Mouse (Mus musculus): ENCODE measurements at regions not wholly inside any gene's neighbourhood (a gene's known extent, or its start where the extent isn't known, plus 50 kb on each side); places are given as distances from the start of the nearest gene placed in this dataset.

DNA sequence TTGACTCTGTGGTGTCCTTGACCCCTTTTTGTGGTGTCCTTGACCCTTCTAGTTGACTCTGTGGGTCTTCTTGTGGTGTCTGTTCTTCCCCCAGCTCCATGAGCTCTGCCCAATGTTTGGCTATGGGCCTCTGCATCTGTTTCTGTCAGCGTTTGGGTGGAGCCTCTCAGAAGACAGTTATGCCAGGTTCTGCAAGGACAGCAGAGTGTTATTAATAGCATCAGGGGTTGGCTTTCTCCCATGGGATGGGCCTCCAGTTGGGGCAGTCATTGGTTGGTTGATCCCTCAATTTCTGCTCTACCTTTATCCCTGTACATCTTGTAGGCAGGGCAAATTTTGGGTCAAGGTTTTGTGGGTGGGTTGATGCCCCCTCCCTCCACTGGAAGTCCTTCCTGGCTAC lies 138.8 kb downstream of the Tex29 start:
- DNase-seq (ENCODE audit: low spot score in 2 of 2) = no peak

DNA sequence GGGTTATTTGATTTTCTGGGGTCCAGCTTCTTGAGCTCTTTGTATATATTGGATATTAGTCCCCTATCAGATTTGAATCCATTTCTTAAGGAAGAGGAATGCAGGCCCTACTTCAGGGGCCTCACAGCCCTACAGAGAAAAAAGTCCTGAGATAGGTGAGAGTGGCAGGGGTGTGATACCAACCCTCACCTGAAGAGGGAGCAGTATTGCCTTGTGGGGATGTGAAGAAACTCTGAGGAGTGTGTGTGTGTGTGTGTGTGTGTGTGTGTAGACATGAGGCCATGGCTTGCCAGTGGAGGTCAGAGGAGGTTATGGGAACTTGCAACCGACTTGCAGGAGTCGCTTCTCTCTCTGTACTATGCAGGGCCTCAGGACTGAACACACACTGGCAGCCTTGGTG lies 141.2 kb downstream of the Tex29 start:
- no peak for DNase-seq (ENCODE audit: low spot score in 2 of 2)

GRCm38 (mm10) chr8:11990024-11990423 lies 149.8 kb downstream of the Tex29 start:
- no peak for DNase-seq (ENCODE audit: low spot score in 2 of 2)

GRCm38 (mm10) chr8:11999736-12000458 lies 159.6 kb downstream of the Tex29 start:
- DNase-seq (ENCODE audit: low spot score in 2 of 2) = no peak

GRCm38 (mm10) chr8:12000459-12000789 lies 160.2 kb downstream of the Tex29 start:
- DNase-seq (ENCODE audit: low spot score in 2 of 2) = no peak

DNA sequence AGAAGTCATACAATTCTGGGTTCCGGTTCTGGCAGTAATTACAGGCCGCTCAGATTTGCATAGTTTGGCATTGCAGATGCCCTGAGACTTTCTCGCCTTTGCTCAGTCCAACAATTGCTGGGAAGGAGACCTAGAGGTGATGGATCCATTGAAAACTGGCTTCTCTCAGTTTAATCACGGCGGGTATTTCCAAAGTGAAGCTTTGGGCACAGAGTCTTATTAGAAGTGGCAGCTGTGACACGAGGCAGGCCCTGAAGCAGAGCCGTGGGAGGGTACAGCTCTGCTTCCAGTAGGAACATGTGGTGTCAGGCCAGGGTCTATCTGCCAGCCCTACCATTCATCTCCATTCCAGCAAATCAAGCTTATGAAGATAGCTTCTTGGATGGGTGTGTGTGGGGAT lies 164.0 kb downstream of the Tex29 start:
- no peak for DNase-seq (ENCODE audit: low spot score in 2 of 2)

DNA sequence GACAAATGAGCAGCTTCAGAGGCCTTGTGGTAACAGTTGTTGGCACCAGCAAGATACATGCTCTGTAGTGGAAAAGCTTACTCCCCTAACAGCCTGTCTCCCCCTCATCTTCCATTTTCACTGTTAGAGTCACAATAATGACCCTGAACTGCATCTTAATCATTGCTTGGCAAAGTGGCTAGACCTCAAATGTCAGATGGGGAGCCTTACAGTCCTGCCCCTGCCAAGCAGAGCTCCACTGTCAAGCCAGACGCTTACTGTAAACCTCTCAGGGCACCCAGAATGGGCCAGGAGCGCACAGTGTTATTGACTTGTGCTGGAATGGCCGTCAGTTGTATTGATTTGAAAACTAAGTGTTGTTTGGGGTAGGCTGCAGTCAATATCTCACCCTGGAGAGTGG lies 172.5 kb downstream of the Tex29 start:
- DNase-seq (ENCODE audit: low spot score in 2 of 2) = no peak

- no peak for DNase-seq (ENCODE audit: low spot score in 2 of 2)
Measured at GRCm38 (mm10) chr8:12017750-12018149, 177.5 kb downstream of the Tex29 start.

DNA sequence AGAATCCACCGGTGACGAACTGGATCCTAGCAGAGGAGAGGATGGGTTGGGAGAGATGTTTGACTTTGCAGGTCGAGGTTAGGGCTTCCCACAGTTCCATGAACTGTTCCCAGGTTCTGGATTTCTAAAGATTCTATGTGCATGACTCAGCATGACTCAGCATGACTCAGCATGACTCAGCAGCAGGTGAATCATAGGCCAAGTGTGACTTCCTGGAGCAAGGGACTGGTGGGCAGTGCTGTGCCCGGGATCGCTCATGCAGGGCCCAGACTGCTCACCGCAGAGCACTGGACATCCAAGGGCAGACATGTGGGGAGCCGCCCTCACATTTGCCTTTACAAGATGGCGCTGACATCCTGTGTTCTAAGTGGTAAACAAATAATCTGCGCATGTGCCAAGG lies 179.0 kb downstream of the Tex29 start:
- no peak for DNase-seq (ENCODE audit: low spot score in 2 of 2)

GRCm38 (mm10) chr8:12023669-12024390 lies 183.6 kb downstream of the Tex29 start:
- DNase-seq (ENCODE audit: low spot score in 2 of 2) = no peak

GRCm38 (mm10) chr8:12030363-12031116 lies 190.3 kb downstream of the Tex29 start:
- DNase-seq (ENCODE audit: low spot score in 2 of 2) = no peak

DNA sequence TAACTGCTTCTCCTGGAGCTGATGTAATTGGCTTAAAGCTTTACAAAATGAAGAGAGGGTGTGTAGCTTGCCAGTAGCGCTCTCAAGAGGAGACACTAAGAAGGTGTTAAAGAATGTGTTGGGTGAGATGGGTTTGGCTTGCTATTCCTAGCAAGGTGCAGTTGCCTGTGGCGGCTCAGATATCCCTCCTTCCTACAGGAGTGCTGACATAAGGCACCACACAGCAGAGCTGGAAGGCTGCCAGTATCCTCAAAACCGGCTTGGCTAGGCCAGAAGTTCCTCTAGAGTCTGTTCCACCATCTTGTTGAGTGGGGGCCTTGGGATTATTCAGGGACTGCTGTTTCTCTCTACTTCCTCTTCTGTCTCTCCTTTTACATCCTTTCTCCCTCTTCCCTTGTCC lies 191.5 kb downstream of the Tex29 start:
- DNase-seq (ENCODE audit: low spot score in 2 of 2) = no peak

DNA sequence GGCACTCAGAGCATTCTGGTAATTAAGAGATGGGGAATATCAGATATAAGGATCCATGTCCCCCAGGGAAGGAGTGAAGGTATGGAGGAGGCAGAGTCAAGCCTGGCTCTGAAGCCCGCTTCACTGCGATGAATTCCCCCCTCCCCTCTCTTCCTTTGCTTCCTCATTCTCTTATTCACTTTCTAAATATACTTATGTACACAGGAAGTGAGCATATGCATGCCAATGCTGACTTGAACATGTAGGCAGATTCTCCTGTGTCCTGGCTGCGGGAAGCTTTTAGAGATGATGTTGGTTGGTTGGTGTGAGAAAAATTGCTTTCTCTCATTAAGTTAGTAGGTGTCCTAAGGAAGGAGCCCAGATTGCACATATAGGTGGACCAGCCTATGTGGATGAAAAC lies 192.1 kb downstream of the Tex29 start:
- no peak for DNase-seq (ENCODE audit: low spot score in 2 of 2)

DNA sequence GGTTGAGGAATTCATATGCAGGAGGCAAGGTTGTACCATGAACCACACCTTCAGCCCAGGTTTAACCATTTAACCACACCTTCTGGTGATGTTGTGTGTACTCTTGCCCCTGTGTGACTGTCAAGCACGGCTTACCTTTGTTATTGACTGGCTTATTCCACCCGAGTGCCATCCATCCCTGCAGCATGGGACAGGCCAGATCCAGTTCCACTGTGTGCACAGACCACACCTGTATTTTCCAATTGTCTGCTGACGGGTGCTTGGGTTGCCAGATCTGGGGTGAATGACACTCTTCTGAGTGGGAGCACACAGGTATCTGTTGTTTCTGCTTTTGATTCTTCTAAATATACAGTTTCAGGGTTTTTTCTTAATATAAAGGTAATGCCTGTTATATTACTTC lies 196.1 kb downstream of the Tex29 start:
- no peak for DNase-seq (ENCODE audit: low spot score in 2 of 2)

- no peak for DNase-seq (ENCODE audit: low spot score in 2 of 2)
Measured at GRCm38 (mm10) chr8:12040924-12041323, 200.7 kb downstream of the Tex29 start.

DNA sequence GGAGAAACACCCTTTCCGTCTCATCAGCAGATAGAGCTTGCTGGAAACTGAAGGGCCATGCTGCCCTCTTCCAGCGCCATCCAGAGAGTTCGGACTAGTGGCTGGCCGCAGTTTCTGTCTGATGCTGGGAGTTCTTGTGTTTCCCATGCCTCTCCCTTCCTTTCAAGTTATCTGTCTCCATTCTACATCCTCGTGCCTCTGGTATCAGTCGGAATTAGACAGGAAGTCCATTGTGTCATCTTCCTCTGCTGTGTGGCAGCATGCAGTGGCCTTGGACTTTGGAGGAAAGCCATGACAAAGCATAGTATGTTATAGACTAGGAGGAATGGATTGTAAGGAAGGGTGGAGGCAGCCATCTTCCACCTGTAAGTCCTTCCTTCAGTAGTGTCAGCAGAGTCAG lies 201.4 kb downstream of the Tex29 start:
- no peak for DNase-seq (ENCODE audit: low spot score in 2 of 2)

GRCm38 (mm10) chr8:12050841-12051240 lies 210.6 kb downstream of the Tex29 start:
- DNase-seq (ENCODE audit: low spot score in 2 of 2) = no peak

GRCm38 (mm10) chr8:12051357-12051756 lies 211.1 kb downstream of the Tex29 start:
- DNase-seq (ENCODE audit: low spot score in 2 of 2) = no peak

DNA sequence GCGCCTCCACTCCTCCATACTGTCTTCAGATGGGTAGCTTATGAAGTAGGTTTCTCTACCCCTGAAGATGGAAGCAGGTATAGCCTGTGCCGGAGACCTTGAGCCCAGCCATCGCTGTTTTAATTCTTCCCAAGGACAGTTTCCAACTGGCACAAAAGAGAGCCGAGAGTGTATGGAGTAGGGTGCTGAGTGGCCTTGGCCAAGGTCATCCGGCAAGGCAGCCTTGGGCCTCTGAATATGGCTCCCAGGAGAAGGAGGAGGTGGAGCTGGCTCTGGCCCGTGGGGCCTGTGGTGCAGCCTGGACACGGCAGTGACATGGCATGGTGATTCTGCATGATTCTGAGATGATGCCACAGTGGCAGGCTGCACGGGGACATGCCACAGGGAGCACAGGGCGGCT lies 215.7 kb downstream of the Tex29 start:
- no peak for DNase-seq (ENCODE audit: low spot score in 2 of 2)

DNA sequence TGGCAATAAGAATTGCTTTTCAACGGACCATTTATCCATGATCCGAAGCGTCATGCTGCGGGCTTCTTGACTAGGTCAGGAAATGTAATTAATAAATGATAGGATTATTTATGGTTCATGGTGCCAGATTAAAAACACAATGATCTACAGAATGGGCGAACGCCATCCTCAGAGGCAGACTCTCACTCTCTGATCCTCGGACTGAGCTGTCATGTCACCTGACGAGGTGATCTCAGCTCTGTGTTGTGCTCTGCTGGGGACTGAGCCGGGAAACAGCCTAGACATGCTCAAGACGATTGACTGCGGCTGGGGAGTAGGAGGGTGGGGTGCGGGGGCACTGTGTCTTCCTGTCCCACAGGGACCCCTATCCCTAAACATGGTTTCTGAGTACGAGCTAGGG lies 217.4 kb upstream of the A230072I06Rik start:
- DNase-seq (ENCODE audit: low spot score in 2 of 2) = no peak

- DNase-seq (ENCODE audit: low spot score in 2 of 2) = no peak
Measured at GRCm38 (mm10) chr8:12062710-12063109, 215.9 kb upstream of the A230072I06Rik start.

- DNase-seq (ENCODE audit: low spot score in 2 of 2) = no peak
Measured at GRCm38 (mm10) chr8:12064664-12065063, 214.0 kb upstream of the A230072I06Rik start.

DNA sequence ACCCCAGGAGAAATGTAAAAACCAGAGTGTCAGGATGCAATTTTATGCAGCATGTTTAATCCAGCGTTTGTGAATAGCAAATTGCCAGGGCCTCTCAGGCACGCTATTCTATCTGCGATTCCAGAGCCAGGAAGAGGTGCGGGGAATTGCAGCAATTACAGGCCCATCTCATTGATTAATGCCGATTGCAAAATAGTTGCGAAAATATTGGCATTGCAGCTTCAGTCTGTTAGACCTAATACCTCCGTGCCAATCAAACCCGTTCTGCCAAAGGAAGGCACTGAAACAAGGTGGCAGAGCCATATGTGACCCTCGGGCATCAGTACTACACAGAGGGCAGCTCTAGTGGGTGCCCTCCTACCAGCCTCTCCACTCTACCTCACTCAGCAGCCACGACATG lies 212.2 kb upstream of the A230072I06Rik start:
- DNase-seq (ENCODE audit: low spot score in 2 of 2) = no peak

Data from gastrocnemius, adult 8-10 months (tissue).